Mouse (Mus musculus): ENCODE measurements around the gene Olfr291. TPM values are rescaled to one million over a fixed set of nuclear protein-coding genes. Genes with fewer than 3 reads are reported as not detected.

Olfr291 gene
- polyA plus RNA-seq (2016; fragmentation: Nextera tagmentation; extraction: Ambion mirVana), result not detected in 2 replicates

DNA sequence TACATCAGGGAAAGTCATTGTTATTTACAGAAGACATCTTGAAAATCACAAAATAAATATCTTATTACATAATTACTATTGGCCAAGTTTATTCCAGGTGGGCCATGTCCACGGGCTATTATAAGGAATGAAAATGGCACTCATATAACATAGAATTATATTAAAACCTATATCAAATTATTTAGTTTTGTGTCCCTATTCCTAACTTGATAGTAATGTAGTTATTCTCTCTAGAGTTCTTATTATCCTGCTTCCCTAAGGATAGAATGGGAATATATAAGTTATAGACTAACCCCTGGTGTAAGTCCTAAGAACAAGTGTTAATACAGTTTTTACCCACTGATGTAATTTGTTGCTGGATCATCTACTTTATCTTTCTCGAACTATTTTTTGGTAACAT is at the start of gene Olfr291:
Olfr291 (plus strand) TSS at position 301 of the 400 bp plus-strand sequence.
- Histone ChIP-seq H3K4me1 (no peaks in the 10 kb centered on the region), H3K27me3 (no peaks in the 10 kb centered on the region), H3K27ac (no peak within 1 kb of the TSS), H3K36me3 (no peaks in the 10 kb centered on the region), H3K4me2 (replicated peaks) (no peak within 1 kb of the TSS), H3K4me3 (no peak within 1 kb of the TSS), H3K9me3 (no peaks in the 10 kb centered on the region), H3K9ac (no peak within 1 kb of the TSS)
- 74% methylated on average over 2 of the region's 2 CpGs for WGBS
- ATAC-seq (ENCODE audit: insufficient number of reproducible peaks, insufficient read depth, low FRiP score, low TSS enrichment), result no peak

DNA sequence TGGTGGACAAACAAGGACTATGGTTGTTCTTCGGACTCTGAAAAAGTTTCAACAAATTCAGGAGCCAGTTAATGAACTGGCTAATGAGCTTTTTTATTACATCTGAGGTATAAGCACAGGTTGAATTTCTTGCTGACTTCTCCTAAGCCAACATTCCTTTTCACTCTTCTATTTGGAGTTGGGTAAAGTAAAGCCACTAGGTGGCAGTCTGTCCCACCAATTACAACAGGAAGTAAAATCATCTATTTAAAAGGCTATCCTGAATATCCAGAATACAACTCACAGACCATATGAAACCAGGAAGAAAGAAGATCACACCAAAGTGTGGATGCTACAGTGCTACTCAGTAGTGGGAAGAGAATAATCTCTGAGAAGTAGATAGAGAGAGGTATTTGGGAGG is 48.1 kb upstream of the Olfr291 start:
- H3K9ac ChIP-seq, result no peak overlapping the region
- H3K27ac ChIP-seq, result no peak overlapping the region

DNA sequence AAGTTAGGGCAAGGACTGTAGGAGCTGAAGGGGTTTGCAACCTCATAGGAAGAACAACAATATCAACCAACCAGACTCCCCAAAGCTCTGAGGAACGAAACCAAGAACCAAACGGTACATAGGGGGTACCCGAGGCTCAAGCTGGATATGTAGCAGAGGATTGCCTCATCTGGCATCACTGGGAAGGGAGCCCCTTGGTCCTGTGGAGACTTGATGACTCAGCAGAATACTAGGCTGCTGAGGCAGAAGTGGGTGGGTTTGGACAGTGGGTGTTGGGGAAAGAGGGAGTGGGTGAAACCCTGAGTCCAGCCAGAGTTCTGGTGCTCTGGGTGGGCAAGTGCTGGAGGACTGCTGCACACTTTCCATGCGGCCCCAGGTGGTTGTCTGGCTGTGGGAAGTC is 47.2 kb upstream of the Olfr291 start:
- Histone ChIP-seq H3K36me3 (no peaks in the 10 kb centered on the region), H3K27ac (no peak overlapping the region), H3K4me3 (no peak overlapping the region), H3K4me1 (no peaks in the 10 kb centered on the region), H3K9ac (no peak overlapping the region), H3K4me2 (replicated peaks) (no peak overlapping the region), H3K27me3 (peaks cover 5% of the 10 kb centered on the region; the same call in 1 of the 2 replicates), H3K9me3 (no peaks in the 10 kb centered on the region)
- no peak for ATAC-seq (ENCODE audit: insufficient number of reproducible peaks, insufficient read depth, low FRiP score, low TSS enrichment)
- WGBS, result 81% methylated on average over 4 of the region's 4 CpGs

More for the DNA sequence above, 48.1 kb upstream of the Olfr291 start:
- Histone ChIP-seq H3K9me3 (no peaks in the 10 kb centered on the region), H3K4me1 (no peaks in the 10 kb centered on the region), H3K4me2 (replicated peaks) (no peak overlapping the region), H3K4me3 (no peak overlapping the region), H3K36me3 (no peaks in the 10 kb centered on the region), H3K27me3 (peaks cover 8% of the 10 kb centered on the region; the same call in 1 of the 2 replicates)
- ATAC-seq (ENCODE audit: insufficient number of reproducible peaks, insufficient read depth, low FRiP score, low TSS enrichment), result no peak
- WGBS, result 42% methylated on average over 1 of the region's 1 CpGs

DNA sequence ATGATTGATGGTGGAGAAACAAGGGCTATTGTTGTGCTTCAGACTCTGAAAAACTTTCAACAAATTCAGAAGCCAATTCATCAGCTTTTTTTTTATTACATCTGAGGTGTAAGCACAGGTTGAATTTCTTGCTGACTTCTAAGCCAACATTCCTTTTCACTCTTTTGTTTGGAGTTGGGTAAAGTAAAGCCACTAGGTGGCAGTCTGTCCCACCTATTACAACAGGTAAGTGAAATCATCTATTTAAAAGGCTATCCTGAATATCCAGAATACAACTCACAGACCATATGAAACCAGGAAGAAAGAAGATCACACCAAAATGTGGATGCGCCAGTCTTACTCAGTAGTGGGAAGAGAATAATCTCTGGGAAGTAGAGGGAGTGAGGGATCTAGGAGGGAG is 31.2 kb downstream of the Olfr291 start:
- Histone ChIP-seq H3K27ac (no peak overlapping the region), H3K9ac (no peak overlapping the region), H3K4me2 (replicated peaks) (no peak overlapping the region), H3K4me1 (no peaks in the 10 kb centered on the region), H3K36me3 (no peaks in the 10 kb centered on the region), H3K4me3 (no peak overlapping the region), H3K27me3 (no peaks in the 10 kb centered on the region), H3K9me3 (no peaks in the 10 kb centered on the region; the same call in 1 of the 2 replicates)
- 50% methylated on average over 1 of the region's 1 CpGs for WGBS
- ATAC-seq (ENCODE audit: insufficient number of reproducible peaks, insufficient read depth, low FRiP score, low TSS enrichment), result no peak

Other genes with a start within 250 kb of the Olfr291 start
- gene Fah, start 246.8 kb upstream of the Olfr291 start, polyA plus RNA-seq (2016; fragmentation: Nextera tagmentation; extraction: Ambion mirVana), result 3.3 TPM in 2 replicates
- 195 and 198 TPM in 2 replicates for gene Zfand6, start 163.6 kb upstream of the Olfr291 start, polyA plus RNA-seq (2016; fragmentation: Nextera tagmentation; extraction: Ambion mirVana)
- not detected in 2 replicates for gene Vmn2r65, start 110.6 kb downstream of the Olfr291 start, polyA plus RNA-seq (2016; fragmentation: Nextera tagmentation; extraction: Ambion mirVana)
- gene Vmn2r66, start 158.7 kb downstream of the Olfr291 start, polyA plus RNA-seq (2016; fragmentation: Nextera tagmentation; extraction: Ambion mirVana), result not detected in 2 replicates